Mouse (Mus musculus): Measurements from ENCODE around the gene Ulk3. TPM values are rescaled to one million over a fixed set of nuclear protein-coding genes. Genes with fewer than 3 reads are reported as not detected.

Gene Ulk3
- polyA plus RNA-seq, 1 experiment from 2014 or later: 12.8 TPM

DNA sequence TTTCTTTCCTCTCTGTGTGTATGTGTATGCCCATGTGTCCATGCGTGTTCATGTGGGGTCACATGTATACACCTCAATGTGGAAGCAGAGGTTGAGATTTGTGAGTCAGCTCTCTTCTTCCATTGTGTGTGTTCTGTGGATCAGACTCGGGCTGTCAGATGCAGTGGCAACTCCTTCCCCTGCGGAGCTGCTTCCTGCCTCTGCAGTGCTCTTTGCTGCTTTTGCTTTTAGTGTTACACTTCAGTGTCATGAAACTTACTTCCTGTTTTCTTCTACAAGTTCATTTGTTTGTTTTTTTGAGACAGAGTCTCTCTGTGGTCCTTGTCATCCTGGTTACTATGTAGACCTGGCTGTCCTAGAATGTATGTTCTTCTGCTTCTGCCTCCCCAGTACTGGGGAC, 4.3 kb upstream of the Ulk3 start:
- no peak overlapping the region for H3K4me3 ChIP-seq
- 92% methylated on average over 3 of the region's 3 CpGs for WGBS
- peaks cover 14% of the 10 kb centered on the region for H3K4me1 ChIP-seq
- no peak for DNase-seq (ENCODE audit: extremely low spot score, low spot score)
- H3K36me3 ChIP-seq (replicated peaks): peaks cover 74% of the 10 kb centered on the region
- H3K27me3 ChIP-seq (ENCODE audit: poor library complexity, severe bottlenecking): no peaks in the 10 kb centered on the region
- no peaks in the 10 kb centered on the region for H3K9me3 ChIP-seq
- H3K27ac ChIP-seq: no peak overlapping the region

DNA sequence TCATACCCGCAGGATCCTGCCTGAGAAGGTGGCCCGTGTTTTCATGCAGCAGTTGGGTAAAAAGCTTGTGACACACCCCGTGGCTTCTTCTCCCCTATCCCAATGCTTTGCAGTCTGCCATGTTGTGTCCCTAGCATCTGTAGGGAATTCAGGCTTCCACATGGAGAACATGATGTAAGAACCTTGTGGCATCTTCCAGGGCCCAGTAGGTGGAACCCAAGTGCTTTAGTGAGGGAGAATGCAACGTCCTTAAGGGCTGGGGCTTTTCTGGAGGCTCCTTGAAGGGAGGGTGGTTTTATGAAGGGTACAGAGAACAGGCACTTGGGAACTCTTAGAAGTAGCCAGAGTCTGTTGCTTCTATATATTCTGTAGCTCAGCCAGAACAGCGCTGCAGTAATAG, 1.5 kb downstream of the Ulk3 start:
- peak overlapping the region; percentile 74 for H3K4me3 ChIP-seq
- no peak for DNase-seq (ENCODE audit: extremely low spot score, low spot score)
- H3K4me1 ChIP-seq: peaks cover 47% of the 10 kb centered on the region
- no peak overlapping the region for H3K27ac ChIP-seq
- peaks cover 59% of the 10 kb centered on the region for H3K36me3 ChIP-seq (replicated peaks)
- H3K9me3 ChIP-seq: no peaks in the 10 kb centered on the region
- WGBS: 34% methylated on average over 5 of the region's 5 CpGs
- peaks cover 9% of the 10 kb centered on the region; the same call in 1 of the 2 replicates for H3K27me3 ChIP-seq (ENCODE audit: poor library complexity, severe bottlenecking)

DNA sequence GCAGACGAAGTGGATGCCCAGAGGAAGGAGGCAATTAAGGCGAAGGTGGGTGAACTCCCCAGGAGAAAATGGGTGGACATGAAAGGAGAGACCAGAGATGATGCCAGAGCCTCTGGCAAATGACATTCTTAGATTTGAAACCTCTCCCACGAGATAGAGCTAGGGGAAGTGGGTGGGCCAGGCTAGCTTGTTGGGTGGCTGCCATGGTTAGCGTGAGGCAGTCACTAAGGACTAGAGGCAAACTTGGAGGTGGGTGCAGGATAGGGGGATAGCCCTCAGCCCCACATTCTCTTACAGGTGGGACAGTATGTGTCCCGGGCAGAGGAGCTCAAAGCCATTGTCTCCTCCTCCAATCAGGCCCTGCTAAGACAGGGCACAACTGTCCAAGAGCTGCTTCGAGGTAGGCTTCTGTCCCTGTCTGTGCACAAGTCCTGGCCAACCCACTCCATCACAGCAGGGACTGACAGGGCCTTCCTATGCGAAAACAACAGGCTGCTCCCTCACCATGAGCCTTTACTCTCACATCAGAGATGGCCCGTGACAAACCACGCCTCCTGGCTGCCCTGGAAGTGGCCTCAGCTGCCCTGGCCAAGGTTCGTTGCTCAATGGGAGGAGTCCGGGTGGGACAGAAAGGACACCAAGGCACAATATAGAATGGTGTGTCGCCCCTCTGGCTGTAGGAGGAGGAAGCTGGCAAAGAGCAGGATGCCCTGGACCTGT, 4.4 kb downstream of the Ulk3 start:
- Histone ChIP-seq H3K36me3 (replicated peaks) (peaks cover 39% of the 10 kb centered on the region), H3K27me3 (ENCODE audit: poor library complexity, severe bottlenecking) (peaks cover 9% of the 10 kb centered on the region; the same call in 1 of the 2 replicates), H3K9me3 (no peaks in the 10 kb centered on the region), H3K4me1 (peaks cover 63% of the 10 kb centered on the region), H3K27ac (no peak overlapping the region; the same call in 1 of the 2 replicates), H3K4me3 (no peak overlapping the region)
- DNase-seq (ENCODE audit: extremely low spot score, low spot score): no peak
- WGBS: 59% methylated on average over 12 of the region's 12 CpGs

DNA sequence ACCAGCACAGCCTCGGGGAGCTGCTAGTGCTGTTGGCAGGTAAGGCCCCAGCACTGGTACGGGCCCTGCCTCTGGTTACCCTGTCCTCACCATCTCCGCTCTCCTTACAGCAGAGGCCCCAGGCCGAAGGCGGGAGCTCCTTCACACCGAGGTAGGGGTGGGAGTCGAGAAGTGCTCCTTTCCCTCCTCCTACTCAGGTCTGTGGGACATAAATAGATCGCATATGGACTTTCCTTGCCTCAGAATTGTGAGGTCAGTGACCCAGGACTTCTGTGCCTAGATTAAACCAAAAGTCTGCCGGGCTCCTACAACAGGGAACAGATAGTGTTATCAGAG, 4.9 kb downstream of the Ulk3 start:
- Histone ChIP-seq H3K36me3 (replicated peaks) (peaks cover 39% of the 10 kb centered on the region), H3K4me3 (no peak overlapping the region), H3K27ac (no peak overlapping the region; the same call in 1 of the 2 replicates), H3K27me3 (ENCODE audit: poor library complexity, severe bottlenecking) (peaks cover 9% of the 10 kb centered on the region; the same call in 1 of the 2 replicates), H3K4me1 (peaks cover 63% of the 10 kb centered on the region), H3K9me3 (no peaks in the 10 kb centered on the region)
- no peak for DNase-seq (ENCODE audit: extremely low spot score, low spot score)
- WGBS: 80% methylated on average over 9 of the region's 9 CpGs

DNA sequence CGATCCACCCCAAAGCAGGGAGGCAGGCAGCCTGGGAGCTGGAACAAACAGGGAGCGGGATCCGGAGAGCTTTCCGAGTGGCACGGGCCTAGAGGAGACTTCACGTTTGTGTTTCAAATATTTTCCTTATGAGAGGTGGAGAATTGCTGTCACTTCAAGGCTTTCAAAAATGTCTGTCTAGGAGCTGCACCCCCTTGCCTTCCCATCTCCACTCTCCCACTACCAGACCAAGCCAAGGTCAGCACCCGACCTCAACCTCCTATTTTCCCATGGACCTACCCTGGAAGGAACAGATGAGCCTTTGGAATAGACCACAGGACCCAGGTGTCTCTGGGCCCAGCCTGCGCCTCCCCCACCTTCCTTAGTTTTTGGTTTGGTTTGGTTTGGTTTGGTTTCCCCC, 8.0 kb downstream of the Ulk3 start:
- peaks cover 72% of the 10 kb centered on the region for H3K4me1 ChIP-seq
- peaks cover 32% of the 10 kb centered on the region for H3K36me3 ChIP-seq (replicated peaks)
- H3K27ac ChIP-seq: peak overlapping the region; percentile 78; the same call in 1 of the 2 replicates
- WGBS: 86% methylated on average over 8 of the region's 8 CpGs
- H3K9me3 ChIP-seq: no peaks in the 10 kb centered on the region
- DNase-seq (ENCODE audit: extremely low spot score, low spot score): no peak
- H3K4me3 ChIP-seq: no peak overlapping the region
- H3K27me3 ChIP-seq (ENCODE audit: poor library complexity, severe bottlenecking): no peaks in the 10 kb centered on the region

DNA sequence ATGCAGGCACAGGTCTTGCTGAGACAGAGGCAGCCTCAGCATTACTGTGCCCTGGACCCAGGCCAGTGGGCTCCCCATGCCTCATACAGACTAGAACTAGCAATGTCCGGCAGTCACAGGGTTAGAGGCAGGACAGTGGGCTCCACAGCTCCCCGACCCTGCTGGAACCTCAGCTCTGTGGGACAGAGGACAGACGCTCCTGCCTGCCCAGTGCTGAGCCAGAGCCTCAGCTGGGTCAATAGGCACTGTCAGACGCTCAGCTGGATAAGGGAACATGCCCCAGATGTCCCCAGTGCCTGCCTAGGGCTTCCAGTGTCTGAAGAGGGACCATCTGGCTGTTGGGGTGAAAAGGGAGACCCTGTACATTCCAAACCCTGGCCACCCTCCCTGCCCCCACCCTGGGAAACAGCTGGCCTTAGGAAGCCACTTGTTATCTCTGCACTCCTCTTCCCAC, 8.7 kb downstream of the Ulk3 start:
- WGBS: 20% methylated on average over 4 of the region's 4 CpGs
- peaks cover 69% of the 10 kb centered on the region for H3K4me1 ChIP-seq
- H3K36me3 ChIP-seq (replicated peaks): peaks cover 25% of the 10 kb centered on the region
- 0 out of 2 replicates have a peak overlapping the region, but pooled peaks have one; percentile 2 for H3K4me3 ChIP-seq
- no peaks in the 10 kb centered on the region for H3K9me3 ChIP-seq
- H3K27me3 ChIP-seq (ENCODE audit: poor library complexity, severe bottlenecking): no peaks in the 10 kb centered on the region
- peak overlapping the region; percentile 78 for H3K27ac ChIP-seq
- DNase-seq (ENCODE audit: extremely low spot score, low spot score): no peak

DNA sequence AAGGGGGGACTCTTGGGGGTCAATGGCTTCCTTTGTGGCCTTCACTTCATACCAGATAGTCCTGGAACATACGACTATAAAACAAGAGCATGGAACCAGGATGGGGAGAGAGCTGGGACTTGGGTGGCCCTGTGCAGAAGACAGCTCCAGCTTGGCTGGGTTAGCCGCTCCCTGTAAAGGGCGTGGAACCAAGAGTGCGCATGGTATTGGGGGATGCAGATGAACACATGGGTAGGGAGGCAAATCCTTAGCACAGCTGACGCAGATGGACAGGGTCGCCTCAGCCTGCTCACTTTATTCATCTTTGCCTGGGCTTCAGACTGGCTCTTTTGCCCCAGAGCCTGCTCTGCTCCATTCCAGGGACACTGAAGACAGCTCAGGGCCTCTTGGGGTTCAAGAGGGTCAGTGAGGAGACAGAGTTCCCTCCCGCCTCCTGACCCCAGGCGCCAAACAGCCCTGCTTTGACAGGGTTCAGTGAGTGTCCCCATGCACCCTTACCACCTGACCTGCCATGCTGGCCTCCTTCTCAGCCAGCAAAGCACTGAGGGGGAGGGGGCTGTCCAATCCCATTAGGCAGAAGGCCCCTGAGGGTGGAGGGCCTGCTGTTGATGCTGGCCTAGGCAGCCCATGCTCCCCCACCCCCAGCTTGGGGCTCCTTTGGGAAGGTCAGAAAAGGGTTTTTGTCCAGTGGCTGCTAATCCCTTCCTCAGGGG, 9.8 kb downstream of the Ulk3 start:
- H3K27ac ChIP-seq: peak overlapping the region; percentile 78
- DNase-seq (ENCODE audit: extremely low spot score, low spot score): peak; percentile 34
- peak overlapping the region; percentile 16; the same call in 1 of the 2 replicates for H3K4me3 ChIP-seq
- H3K4me1 ChIP-seq: peaks cover 59% of the 10 kb centered on the region
- 35% methylated on average over 8 of the region's 8 CpGs for WGBS
- no peaks in the 10 kb centered on the region for H3K9me3 ChIP-seq
- peaks cover 15% of the 10 kb centered on the region for H3K36me3 ChIP-seq (replicated peaks)
- H3K27me3 ChIP-seq (ENCODE audit: poor library complexity, severe bottlenecking): peaks cover 4% of the 10 kb centered on the region; the same call in 1 of the 2 replicates

DNA sequence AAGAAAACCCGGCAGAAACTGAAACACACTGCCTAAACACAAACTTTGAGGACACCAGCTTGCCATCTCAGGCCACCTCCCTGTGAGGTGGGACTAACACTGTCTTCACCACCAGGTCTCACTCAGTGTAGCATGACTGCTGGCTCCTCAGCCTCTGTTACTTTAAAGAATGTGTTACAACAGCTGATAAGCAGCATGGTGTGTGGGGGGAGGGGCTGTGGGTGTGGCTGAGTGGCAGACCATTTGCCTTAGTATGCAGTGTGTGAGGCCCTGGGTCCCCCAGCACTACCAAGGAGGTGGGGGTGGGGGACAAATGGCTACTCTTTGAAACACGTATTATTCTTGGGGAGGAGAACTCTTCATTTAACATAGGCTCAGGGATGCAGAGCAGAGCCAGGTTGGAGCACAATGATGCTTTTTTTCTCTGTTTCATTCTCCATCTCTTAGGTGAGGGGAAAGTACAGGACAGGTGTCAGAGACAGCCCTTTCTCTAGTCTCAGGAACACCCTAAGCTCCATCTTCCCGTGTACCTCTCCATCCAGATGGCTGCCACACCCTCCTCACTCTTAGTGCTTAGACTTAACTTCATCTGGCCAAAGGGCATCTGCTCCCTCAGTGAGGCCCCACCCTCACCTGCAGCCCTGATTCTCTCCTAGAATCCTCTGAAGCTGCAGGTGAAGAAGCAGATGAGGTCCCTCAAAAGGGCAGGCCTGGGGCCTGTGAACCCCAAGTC, 11.5 kb downstream of the Ulk3 start:
- peak overlapping the region; percentile 78 for H3K27ac ChIP-seq
- 9% methylated on average over 3 of the region's 3 CpGs for WGBS
- peaks cover 22% of the 10 kb centered on the region for H3K27me3 ChIP-seq (ENCODE audit: poor library complexity, severe bottlenecking)
- no peak overlapping the region; the same call in 1 of the 2 replicates for H3K4me3 ChIP-seq
- H3K9me3 ChIP-seq: no peaks in the 10 kb centered on the region
- peak; percentile 39 for DNase-seq (ENCODE audit: extremely low spot score, low spot score)
- no peaks in the 10 kb centered on the region for H3K36me3 ChIP-seq (replicated peaks)
- peaks cover 59% of the 10 kb centered on the region for H3K4me1 ChIP-seq

DNA sequence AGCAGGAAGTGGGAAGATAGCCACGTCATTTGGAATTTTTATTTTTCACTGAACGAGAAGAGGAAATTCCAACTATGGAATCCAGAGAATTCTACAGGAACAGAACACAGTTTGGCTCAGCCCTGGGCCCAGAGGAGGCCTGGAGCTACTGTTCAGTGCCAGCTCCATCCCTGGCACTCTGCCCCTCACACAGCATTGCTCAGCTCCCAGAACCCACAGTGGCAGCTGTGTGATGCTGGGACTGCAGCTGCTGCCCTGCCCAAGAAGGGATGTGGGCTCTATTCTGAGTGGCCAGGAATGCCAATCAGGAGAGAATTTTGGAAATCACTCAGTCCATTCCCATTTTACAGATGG, 12.1 kb downstream of the Ulk3 start:
- Histone ChIP-seq H3K27ac (peak overlapping the region; percentile 11; the same call in 1 of the 2 replicates), H3K9me3 (no peaks in the 10 kb centered on the region), H3K4me3 (no peak overlapping the region), H3K36me3 (replicated peaks) (no peaks in the 10 kb centered on the region), H3K27me3 (ENCODE audit: poor library complexity, severe bottlenecking) (peaks cover 28% of the 10 kb centered on the region), H3K4me1 (peaks cover 65% of the 10 kb centered on the region)
- 80% methylated on average over 2 of the region's 2 CpGs for WGBS
- no peak for DNase-seq (ENCODE audit: extremely low spot score, low spot score)

DNA sequence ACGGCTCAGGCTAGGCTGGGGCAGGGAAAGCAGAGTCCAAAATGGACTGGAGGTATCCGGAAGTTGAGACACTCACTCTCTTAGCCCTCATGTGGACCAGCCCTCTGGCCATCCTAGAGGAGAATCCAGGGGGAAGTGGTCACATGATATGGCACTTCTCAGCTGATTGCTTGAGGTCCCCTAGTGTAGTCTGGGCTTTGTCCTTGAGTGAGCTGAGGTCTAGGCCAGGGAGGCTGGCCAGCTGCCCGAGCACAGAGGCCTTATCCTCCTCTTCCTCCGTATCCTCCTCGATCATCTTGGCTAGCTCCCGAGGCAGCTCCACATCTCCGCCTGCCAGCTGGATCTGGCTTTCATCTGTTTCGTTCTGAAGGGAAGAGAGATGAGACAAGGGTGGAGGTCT, 12.8 kb downstream of the Ulk3 start:
- Histone ChIP-seq H3K27ac (0 out of 2 replicates have a peak overlapping the region, but pooled peaks have one; percentile 11), H3K36me3 (replicated peaks) (no peaks in the 10 kb centered on the region), H3K4me3 (no peak overlapping the region), H3K9me3 (no peaks in the 10 kb centered on the region), H3K4me1 (peaks cover 69% of the 10 kb centered on the region), H3K27me3 (ENCODE audit: poor library complexity, severe bottlenecking) (peaks cover 35% of the 10 kb centered on the region)
- WGBS: 73% methylated on average over 8 of the region's 8 CpGs
- DNase-seq (ENCODE audit: extremely low spot score, low spot score): no peak

DNA sequence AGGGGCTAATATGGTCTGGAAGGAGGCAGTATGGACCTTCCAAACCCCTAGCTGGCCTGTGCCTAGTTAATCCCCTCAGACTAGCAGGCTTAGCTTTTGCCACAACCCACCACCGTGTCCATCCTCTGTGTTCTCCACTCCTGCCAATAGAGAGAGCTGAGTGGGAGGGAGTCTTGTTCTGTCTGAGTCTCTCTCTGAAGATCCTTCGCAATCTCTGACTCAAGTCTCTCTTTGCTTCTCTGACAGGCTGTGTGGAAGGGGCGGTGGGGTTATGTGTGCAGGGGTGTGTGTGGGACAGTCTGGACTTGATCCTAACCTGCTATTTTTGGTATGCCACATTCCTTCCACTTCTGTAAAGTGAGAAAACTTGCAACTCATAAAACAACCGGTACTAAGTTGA, 15.6 kb downstream of the Ulk3 start:
- no peak for DNase-seq (ENCODE audit: extremely low spot score, low spot score)
- H3K27me3 ChIP-seq (ENCODE audit: poor library complexity, severe bottlenecking): peaks cover 42% of the 10 kb centered on the region
- no peaks in the 10 kb centered on the region for H3K36me3 ChIP-seq (replicated peaks)
- peaks cover 42% of the 10 kb centered on the region for H3K4me1 ChIP-seq
- 75% methylated on average over 4 of the region's 4 CpGs for WGBS
- no peak overlapping the region for H3K4me3 ChIP-seq
- H3K9me3 ChIP-seq: no peaks in the 10 kb centered on the region
- H3K27ac ChIP-seq: no peak overlapping the region

DNA sequence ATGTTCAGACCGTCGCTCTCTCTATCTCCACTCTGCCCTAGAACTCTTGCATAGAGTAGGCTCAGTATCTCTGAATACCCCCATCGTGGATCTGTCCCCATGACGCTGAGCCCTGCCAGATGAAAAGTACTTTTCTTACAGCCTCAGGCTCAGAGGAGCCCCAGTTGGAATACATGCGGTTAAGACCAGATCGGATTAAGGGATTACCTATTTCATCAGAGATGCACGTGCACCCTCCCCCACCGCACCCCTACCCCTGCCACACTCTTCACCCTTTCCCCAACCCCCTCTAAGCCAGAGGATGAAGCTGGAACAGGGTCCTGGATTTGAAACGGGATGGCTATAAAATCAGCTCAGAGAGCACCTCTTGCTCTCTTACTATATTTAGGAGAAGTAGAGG, 16.3 kb downstream of the Ulk3 start:
- Histone ChIP-seq H3K4me3 (peak overlapping the region; percentile 26; the same call in 1 of the 2 replicates), H3K27ac (no peak overlapping the region), H3K4me1 (peaks cover 42% of the 10 kb centered on the region), H3K27me3 (ENCODE audit: poor library complexity, severe bottlenecking) (peaks cover 42% of the 10 kb centered on the region), H3K36me3 (replicated peaks) (no peaks in the 10 kb centered on the region), H3K9me3 (no peaks in the 10 kb centered on the region)
- no peak for DNase-seq (ENCODE audit: extremely low spot score, low spot score)
- 12% methylated on average over 9 of the region's 9 CpGs for WGBS
